Mouse (Mus musculus): ENCODE data around the gene Lrrk1.

Gene Lrrk1

GRCm38 (mm10) chr7:66387813-66388521, at the start of gene Lrrk1:
Lrrk1 (minus strand) TSS chr7:66388350.
- no peak for DNase-seq (ENCODE audit: low read depth, low spot score)

DNA sequence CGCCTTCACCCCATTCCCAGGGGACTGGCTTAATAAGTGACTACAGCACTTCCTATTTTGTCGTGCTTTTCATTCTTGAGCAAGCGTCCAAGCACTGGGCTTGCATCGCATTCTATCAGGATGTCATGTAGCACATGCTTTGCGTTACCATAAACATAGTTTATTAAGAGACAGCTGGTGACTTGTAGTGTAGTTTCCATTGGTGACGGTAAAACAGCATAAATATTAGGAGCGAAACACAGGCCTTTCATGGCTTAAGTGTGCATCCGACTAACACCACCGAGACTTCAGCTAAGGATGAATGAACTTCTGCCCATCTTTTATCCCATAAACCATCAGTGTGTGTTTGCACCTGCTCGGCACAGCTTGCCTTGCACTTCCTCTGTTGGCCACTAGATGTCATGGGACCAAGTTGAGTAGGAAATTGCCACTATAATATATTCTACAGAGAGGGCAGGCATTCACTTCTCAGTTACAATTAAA, 46.3 kb upstream of the Lrrk1 start:
- DNase-seq (ENCODE audit: low read depth, low spot score) = no peak

GRCm38 (mm10) chr7:66427437-66428161, 39.4 kb upstream of the Lrrk1 start, which contains the start of gene Aldh1a3:
Aldh1a3 (minus strand) TSS chr7:66427517.
- DNase-seq (ENCODE audit: low read depth, low spot score) = no peak

GRCm38 (mm10) chr7:66427053-66427436, 38.9 kb upstream of the Lrrk1 start:
- DNase-seq (ENCODE audit: low read depth, low spot score) = no peak

DNA sequence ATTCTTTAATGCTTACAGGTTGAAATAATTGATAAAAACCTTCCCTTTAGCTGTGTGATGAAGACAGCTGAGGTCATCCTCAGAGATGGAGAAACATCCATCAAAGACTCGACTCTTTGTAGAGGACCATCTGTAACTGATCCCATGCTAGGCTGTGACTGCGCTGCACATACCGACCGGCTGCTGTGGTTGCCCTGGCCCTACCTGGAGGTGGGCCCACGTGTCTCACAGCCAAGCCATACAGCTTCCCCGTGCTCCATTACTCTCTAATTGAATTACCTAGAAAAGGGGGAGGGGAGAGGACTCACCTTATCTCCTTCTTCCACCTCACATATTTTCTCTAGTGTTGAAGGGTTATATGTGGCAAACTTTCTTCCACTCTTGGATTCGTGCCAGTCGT, 33.8 kb upstream of the Lrrk1 start:
- no peak for DNase-seq (ENCODE audit: low read depth, low spot score)

DNA sequence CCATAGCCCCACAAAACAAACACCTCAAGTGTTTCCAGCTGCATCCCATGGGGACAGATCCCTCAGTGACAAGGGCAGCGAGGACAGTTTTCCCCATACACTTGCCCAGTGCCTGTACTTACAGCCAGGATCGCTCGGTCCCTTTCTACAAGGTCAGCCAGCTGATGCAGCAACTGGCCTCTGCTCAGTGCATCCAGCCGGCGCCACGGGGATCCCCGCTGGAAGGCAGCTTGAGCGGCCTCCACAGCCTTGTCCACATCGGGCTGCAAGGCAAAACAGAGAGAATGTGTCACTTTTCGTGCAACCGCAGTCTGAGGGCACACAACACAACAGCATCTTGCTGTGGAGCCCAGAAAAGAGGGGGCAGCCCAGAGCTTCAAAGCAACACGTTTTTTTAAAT, 30.8 kb upstream of the Lrrk1 start:
- DNase-seq (ENCODE audit: low read depth, low spot score) = no peak

DNA sequence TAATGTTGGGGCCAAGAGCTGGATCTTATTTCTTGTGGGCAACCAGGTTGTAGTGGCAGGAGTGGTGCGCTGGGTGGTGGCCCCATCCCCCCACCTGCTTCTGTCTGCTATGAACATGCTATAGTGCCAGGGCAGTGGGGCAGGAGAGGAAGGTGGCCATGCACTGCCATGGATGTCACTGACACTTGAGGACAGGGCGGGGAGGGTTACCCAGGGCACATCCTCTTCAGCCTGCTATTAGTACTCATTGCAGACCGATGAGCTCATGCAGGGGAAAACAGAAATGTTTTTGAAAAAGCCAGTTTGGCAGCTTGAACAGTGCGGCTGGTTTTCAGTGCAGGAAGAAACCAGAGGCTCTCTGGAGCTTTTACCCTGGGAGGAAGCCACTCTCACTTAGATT, 28.7 kb upstream of the Lrrk1 start:
- DNase-seq (ENCODE audit: low read depth, low spot score) = no peak

DNA sequence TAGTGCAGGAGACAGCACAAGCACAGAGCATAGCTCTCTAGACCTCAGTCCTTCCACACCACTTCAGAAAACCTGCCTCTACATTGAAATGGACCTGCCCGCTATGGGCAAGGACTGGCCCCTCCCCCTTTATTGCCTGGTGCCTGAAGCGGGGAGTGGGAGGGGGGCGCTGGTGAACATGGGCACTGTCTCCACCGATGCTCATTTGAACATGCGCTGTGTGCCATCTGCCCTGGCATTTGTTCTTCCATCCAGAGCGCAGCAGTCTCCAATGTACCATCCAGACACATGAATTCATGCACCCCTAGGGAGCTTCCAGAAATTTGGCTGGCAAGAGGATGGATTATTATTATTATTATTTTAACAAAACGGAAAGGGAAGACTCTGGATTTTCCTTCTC, 24.9 kb upstream of the Lrrk1 start:
- DNase-seq (ENCODE audit: low read depth, low spot score) = no peak

DNA sequence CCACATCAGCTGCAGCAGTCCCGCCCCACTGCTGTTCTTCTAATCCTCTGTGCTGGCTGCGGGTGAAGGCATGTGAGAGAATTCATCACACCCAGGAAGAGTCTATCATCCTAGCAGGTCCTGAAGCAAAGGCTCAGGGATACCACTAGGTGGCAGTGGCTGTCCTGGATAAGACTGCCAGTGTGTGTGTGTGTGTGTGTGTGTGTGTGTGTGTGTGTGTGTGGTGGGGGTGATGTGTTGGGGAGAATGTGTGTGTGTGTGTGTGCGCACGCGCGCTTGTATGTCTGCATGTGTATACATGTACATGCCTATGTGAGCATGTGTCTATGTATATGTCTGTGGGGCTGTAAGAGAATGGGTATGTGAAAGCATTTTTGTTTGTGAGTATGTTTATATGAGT, 21.3 kb upstream of the Lrrk1 start:
- no peak for DNase-seq (ENCODE audit: low read depth, low spot score)

- DNase-seq (ENCODE audit: low read depth, low spot score) = no peak
Observed at GRCm38 (mm10) chr7:66406971-66407370, 18.8 kb upstream of the Lrrk1 start.

DNA sequence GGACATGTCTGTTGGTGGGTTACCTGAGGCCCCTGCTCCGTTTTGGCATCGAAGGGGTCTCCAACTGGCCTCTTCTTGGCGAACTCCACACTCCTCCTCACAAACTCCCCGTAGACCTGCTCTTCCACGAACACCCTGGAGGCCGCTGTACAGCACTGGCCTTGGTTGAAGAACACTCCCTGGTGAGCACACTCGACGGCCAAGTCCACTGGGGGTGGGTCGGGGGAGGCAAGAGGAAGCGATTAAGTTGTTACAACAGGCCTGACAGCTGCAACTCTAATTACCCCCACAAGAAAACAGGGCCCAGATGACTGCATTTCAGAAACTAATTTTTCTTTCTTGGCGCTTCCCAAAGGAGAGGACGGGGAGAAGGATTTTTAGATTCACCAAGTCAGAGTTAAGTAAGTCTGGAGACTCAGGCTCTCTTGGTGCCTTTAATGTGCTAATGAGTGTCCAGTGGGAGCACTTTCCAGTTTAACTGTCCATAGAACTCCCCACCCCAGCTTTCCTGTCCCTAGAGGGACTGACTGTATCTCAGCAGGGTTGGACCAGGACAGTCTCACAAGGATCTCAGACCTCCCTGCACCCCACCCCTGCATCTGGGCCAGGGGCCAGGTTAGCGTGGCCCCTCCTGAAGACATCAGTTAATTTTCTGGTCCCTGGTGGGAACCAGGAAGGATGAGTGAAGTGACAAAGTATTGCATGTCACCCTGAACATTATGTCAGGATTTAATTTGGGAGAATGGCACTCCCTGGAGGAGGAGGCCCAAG, 18.0 kb upstream of the Lrrk1 start:
- DNase-seq (ENCODE audit: low read depth, low spot score) = no peak

- DNase-seq (ENCODE audit: low read depth, low spot score) = no peak
Observed at GRCm38 (mm10) chr7:66405541-66405940, 17.4 kb upstream of the Lrrk1 start.

DNA sequence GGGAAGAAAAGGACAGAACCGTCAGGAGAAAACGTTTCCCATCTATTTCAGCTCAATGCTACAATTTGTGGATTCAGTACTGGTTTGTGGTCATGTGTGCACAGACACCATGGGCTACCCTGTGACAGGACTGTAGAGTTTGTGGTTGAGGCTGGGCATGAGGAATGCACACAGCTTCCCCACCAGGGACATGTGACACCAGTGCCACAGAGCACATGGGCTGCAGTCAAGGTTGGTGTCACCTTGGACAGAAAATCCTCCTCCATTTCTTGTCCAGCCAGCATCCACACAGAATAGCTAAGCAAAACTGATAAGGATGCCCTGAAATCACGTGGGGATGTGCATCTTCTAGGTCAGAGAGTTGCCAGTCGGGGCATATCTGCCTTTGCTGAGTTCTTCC, 16.7 kb upstream of the Lrrk1 start:
- no peak for DNase-seq (ENCODE audit: low read depth, low spot score)

DNA sequence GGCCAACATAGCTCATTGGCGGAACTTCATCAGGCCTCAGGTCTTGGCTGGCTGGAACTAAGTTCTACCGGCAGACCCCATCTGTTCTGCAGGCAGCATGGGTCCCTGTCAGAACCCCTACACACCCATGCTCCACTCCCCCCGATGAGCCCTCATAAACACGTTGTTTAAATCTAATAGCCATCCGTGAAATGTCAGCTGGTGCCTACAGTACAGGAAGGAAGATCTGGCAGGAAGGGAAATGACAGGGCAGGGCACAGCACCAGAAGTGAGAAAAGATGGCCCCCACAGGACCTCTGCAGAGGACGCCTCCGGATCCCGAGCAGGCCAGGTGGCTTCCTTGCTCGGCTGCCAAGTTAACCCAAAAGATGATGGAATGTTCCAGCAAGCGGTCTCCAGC, 16.0 kb upstream of the Lrrk1 start:
- DNase-seq (ENCODE audit: low read depth, low spot score) = no peak

GRCm38 (mm10) chr7:66402876-66403275, 14.7 kb upstream of the Lrrk1 start:
- no peak for DNase-seq (ENCODE audit: low read depth, low spot score)

DNA sequence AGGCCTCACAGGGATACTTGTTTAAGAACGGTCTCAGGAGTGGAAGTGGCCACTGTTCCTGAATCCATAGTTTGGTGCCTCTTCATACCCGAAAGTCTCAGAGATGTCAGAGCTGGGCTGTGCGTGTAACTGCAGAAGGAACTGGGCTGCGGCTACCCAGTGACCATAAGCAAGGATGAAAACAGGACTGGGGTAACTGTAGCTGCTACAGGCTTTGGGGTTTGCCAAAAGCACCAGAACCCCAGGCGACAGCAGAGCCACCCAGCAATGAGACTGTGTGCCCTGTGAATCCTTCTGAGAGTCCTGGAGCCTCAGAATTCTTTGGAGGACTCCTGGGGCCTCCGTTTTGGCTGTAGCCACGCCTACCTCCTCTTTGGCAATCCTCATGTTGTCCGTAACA, 13.5 kb upstream of the Lrrk1 start:
- DNase-seq (ENCODE audit: low read depth, low spot score) = no peak

- DNase-seq (ENCODE audit: low read depth, low spot score) = no peak
Observed at GRCm38 (mm10) chr7:66397288-66397687, 9.1 kb upstream of the Lrrk1 start.

GRCm38 (mm10) chr7:66388621-66389532, 727 bp upstream of the Lrrk1 start:
- DNase-seq (ENCODE audit: low read depth, low spot score) = peak; percentile 64

- no peak for DNase-seq (ENCODE audit: low read depth, low spot score)
Observed at GRCm38 (mm10) chr7:66387419-66387812, 734 bp downstream of the Lrrk1 start.

- DNase-seq (ENCODE audit: low read depth, low spot score) = no peak
Observed at GRCm38 (mm10) chr7:66386411-66386810, 1.7 kb downstream of the Lrrk1 start.

GRCm38 (mm10) chr7:66385826-66386225, 2.3 kb downstream of the Lrrk1 start:
- no peak for DNase-seq (ENCODE audit: low read depth, low spot score)

All from telencephalon, adult 2 months (tissue).